Mouse (Mus musculus) ES-Bruce4 (cell line): ENCODE data around the gene Coq9. TPM values are rescaled to one million over a fixed set of nuclear protein-coding genes. Genes with fewer than 3 reads are reported as not detected.

Source experiments
- H3K27ac ChIP-seq: 2 replicates; pipeline ENCODE4 v1.5.1; 2012; ENCODE audit warnings: low read length, inconsistent platforms; ENCODE audit not compliant: insufficient read depth
- H3K27me3 ChIP-seq: 2 replicates; pipeline ENCODE4 v1.6.1; 2012; ENCODE audit warnings: mild to moderate bottlenecking, low read length, inconsistent platforms; ENCODE audit not compliant: control insufficient read depth, poor library complexity, insufficient read depth, severe bottlenecking
- H3K36me3 ChIP-seq: 2 replicates; pipeline ENCODE4 v1.6.1; 2012; ENCODE audit warnings: inconsistent platforms, mild to moderate bottlenecking, low read length, moderate library complexity; ENCODE audit not compliant: control insufficient read depth, poor library complexity, insufficient read depth, severe bottlenecking
- H3K4me1 ChIP-seq: one replicate; pipeline ENCODE4 v1.8.1; 2011; ENCODE audit warnings: low read length; ENCODE audit not compliant: control insufficient read depth, insufficient read depth
- H3K4me3 ChIP-seq: 2 replicates; pipeline ENCODE4 v1.5.1; 2011; ENCODE audit warnings: low read depth, mild to moderate bottlenecking, low read length
- H3K9ac ChIP-seq: 2 replicates; pipeline ENCODE4 v1.6.1; 2012; ENCODE audit warnings: low read depth, mild to moderate bottlenecking, inconsistent platforms; ENCODE audit not compliant: poor library complexity, severe bottlenecking
- H3K9me3 ChIP-seq: replicated peaks from 2 replicates; pipeline ENCODE4 v1.6.1; 2012; ENCODE audit warnings: mild to moderate bottlenecking, low read length, inconsistent platforms; ENCODE audit not compliant: control insufficient read depth, poor library complexity, insufficient read depth, severe bottlenecking
- CTCF ChIP-seq: IDR thresholded peaks from one replicate; pipeline ENCODE4 v1.8.1; 2011; ENCODE audit warnings: low read depth, low read length
- EP300 ChIP-seq: IDR thresholded peaks from 2 replicates; pipeline ENCODE4 v1.6.1; 2011; ENCODE audit warnings: low read depth, low read length; ENCODE audit not compliant: insufficient read depth
- POLR2A ChIP-seq: IDR thresholded peaks from one replicate; pipeline ENCODE4 v1.8.1; 2011; ENCODE audit warnings: low read length; ENCODE audit not compliant: insufficient read depth
- polyA plus RNA-seq: library from polyadenylated mRNA; stranded (reverse); fragments of >200 nt; gene quantifications from 2 replicates; pipeline ENCODE4 v1.2.4, GENCODE M21; 2011; ENCODE audit warnings: low read depth; ENCODE audit not compliant: missing spikeins, insufficient read depth, insufficient read length

The Coq9 gene
- polyA plus RNA-seq, 1 experiment = 36.0 TPM

DNA sequence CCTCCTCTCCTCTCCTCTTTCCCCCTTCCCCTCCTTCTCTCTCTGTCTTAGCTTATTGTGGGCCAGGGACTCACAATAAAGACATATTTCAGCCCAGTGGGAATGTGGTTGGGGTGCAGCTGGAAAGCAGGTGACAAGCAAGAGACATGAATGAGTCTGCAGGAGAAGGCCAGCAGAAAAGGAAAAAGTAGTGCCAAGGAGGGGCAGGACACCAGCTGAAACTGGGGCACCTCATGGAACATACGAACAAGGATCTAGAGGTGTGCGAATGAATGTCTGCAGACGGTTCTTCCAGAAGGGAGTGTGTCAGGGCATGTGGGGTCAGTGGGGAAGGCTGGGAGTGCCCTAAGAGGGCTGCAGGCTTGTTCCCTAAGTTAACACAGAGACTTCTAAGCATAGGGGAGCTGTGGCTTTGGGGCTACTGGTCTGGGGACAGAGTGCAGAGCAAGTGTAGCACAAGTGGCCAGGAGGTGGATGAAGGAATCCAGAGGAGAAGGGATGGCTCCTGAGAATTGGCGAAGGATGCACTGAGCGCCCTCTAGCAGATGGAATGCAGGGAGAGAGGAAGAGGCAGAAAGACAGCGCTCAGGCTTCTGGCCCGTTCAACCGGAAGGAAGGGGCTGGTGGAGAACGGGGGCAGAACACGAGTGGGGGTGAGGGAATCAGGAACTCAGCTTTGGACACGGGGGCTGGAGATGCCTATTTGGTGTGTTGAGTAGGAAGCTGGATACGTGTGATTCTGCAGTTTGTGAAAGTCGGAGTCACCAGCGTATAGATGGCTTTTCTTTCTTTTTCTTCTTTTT, 36.6 kb upstream of the Coq9 start:
- Histone ChIP-seq H3K27me3 (no peaks in the 10 kb centered on the region), H3K4me1 (no peaks in the 10 kb centered on the region), H3K4me3 (no peak overlapping the region), H3K9me3 (no peaks in the 10 kb centered on the region), H3K9ac (no peak overlapping the region), H3K36me3 (no peaks in the 10 kb centered on the region), H3K27ac (no peak overlapping the region)
- TF ChIP-seq CTCF (peak; percentile 67), EP300 (no peak)

DNA sequence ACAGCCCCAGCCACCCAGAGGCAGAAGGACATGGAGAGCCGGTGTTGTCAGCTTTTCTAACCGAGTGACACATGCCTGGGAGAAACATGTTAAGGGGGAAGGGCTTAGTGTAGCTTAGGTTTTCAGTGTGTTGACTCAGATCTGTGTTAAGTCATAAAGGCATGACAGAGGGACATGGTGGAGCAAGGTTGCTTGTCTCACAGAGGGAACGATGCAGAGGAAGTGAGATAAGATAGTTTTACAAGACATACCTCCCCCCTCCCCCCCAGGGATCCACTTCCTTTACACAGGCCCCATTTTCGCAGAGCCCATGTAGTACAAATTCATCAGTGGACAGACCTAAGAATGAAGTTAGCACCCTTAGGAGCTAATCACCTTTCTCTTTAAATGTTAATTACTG, 35.7 kb upstream of the Coq9 start:
- Histone ChIP-seq H3K36me3 (no peaks in the 10 kb centered on the region), H3K27me3 (no peaks in the 10 kb centered on the region), H3K4me3 (no peak overlapping the region), H3K9ac (no peak overlapping the region), H3K4me1 (no peaks in the 10 kb centered on the region), H3K9me3 (no peaks in the 10 kb centered on the region), H3K27ac (no peak overlapping the region)
- TF ChIP-seq EP300 = no peak
- TF ChIP-seq CTCF = no peak
- TF ChIP-seq POLR2A = no peak

DNA sequence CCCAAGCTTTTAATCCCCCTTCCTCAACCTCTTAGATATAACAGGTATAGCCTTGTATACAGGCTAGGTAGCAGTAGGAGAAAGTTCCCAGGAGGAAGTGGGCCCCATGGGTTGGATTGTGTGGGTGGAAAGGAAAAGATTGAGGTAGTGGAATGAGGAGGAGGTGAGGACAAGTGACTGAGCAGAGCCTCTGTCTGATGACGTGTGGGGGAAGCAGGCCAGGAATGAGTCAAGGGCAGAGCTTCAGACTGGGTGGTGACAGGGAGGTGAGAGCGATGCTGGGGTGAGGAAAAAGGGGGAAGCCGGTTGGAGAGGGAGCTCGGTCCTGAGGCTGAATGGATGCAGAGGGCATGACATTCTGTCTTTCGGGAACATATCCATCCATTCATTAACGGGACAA, 34.6 kb upstream of the Coq9 start:
- H3K4me3 ChIP-seq = no peak overlapping the region
- H3K9ac ChIP-seq = no peak overlapping the region
- no peaks in the 10 kb centered on the region for H3K27me3 ChIP-seq
- TF ChIP-seq POLR2A = no peak
- TF ChIP-seq EP300 = no peak
- TF ChIP-seq CTCF = no peak
- H3K9me3 ChIP-seq = no peaks in the 10 kb centered on the region
- H3K27ac ChIP-seq = no peak overlapping the region
- no peaks in the 10 kb centered on the region for H3K4me1 ChIP-seq
- H3K36me3 ChIP-seq = no peaks in the 10 kb centered on the region

DNA sequence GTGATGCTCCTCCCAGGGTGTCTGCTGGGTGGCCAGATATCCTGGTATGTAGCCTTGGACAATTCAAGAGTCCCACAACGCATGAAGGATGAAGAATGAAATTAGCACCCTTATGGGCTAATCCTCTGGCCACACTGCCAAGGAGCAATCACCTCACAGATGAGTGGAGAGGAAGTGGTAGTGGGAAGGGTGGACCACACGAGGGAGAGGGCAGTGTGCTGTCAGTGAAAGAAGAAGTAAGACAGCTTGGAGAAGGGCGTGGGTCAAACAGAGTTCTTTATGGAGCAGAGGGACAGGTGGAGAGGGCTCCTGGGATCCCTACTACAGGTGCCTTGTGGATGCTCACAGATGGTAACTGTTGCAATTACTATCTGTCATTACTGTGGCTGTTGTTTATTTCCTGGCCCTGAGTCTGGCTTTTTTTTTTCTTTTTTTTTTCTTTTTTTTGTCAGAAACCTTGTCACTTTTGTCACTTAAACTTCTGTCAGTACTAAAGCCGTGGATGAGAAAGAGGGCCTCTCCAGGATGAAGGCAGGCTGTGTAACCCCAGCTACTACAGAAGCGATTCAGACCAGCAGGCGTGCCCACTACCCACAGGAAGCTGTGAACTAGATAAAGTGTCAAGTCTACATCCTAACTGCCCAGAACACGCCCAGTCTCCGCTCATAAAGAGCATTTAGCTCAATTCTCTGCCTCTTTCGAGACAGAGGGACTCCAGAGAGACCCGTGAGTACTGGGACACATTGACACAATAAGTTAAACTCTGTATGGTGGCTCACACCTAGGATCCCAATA, 33.4 kb upstream of the Coq9 start:
- no peaks in the 10 kb centered on the region for H3K36me3 ChIP-seq
- no peaks in the 10 kb centered on the region for H3K27me3 ChIP-seq
- no peak for TF ChIP-seq POLR2A
- no peak for TF ChIP-seq EP300
- no peak for TF ChIP-seq CTCF
- H3K9ac ChIP-seq = no peak overlapping the region
- H3K9me3 ChIP-seq = no peaks in the 10 kb centered on the region
- H3K4me1 ChIP-seq = no peaks in the 10 kb centered on the region
- H3K4me3 ChIP-seq = no peak overlapping the region
- H3K27ac ChIP-seq = no peak overlapping the region

DNA sequence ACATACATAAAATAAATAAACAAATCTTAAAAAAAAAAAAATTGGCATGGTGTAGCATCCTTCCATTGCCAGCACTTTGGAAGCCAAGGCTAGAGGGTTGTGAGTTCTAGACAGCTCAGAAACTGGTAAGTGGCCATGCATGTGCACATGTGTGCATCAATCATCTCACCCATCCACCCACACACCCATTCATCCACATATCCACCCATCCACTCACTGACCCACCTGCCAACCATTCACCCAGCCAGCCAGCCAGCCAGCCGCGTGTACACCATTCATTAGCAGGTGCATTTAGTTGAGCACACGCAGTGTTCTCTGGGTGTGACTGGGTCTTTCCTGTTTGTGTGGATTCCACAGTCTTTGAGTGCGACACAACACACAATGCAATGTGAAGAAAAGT, 32.3 kb upstream of the Coq9 start:
- no peaks in the 10 kb centered on the region for H3K27me3 ChIP-seq
- H3K36me3 ChIP-seq = no peaks in the 10 kb centered on the region
- H3K27ac ChIP-seq = no peak overlapping the region
- H3K9ac ChIP-seq = no peak overlapping the region
- H3K4me1 ChIP-seq = no peaks in the 10 kb centered on the region
- no peaks in the 10 kb centered on the region for H3K9me3 ChIP-seq
- H3K4me3 ChIP-seq = no peak overlapping the region
- TF ChIP-seq EP300 (no peak), POLR2A (no peak), CTCF (no peak)

DNA sequence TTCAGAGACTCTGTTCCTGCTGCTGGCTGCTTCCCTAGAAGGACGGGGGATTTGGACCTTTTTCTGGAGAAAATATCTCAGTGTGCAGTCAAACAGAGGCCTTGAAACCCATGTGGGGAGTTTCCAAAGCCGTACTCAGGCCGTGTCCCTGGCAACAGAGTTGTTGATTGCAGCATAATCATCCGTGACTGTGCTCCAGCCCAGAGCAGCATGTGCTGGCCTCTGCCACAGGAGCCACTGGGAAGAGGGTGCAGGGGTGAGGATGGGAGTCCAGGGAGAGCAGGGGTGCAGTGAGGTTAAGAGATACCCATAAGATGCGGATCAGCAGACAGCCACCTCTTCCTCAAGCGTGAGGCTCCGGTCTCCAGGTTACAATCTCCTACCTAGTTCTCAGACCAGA, 30.6 kb upstream of the Coq9 start:
- no peaks in the 10 kb centered on the region for H3K36me3 ChIP-seq
- H3K4me3 ChIP-seq = no peak overlapping the region
- TF ChIP-seq CTCF = no peak
- TF ChIP-seq EP300 = no peak
- TF ChIP-seq POLR2A = no peak
- no peak overlapping the region for H3K9ac ChIP-seq
- no peaks in the 10 kb centered on the region for H3K9me3 ChIP-seq
- no peaks in the 10 kb centered on the region for H3K4me1 ChIP-seq
- H3K27ac ChIP-seq = no peak overlapping the region
- no peaks in the 10 kb centered on the region for H3K27me3 ChIP-seq
